Mouse (Mus musculus) layer of hippocampus, adult 8-10 months (tissue): ENCODE measurements around the gene Tnpo3. TPM values are rescaled to one million over a fixed set of nuclear protein-coding genes. Genes with fewer than 3 reads are reported as not detected.
"Not testable (repeated sequence)": the region's sequence is repeated elsewhere in the genome, so short reads cannot be mapped to it uniquely, and the experiment has no call there.

Experiments
- DNase-seq, 2 experiments: peaks; one replicate each; pipeline ENCODE4 v3.0.0; 2022; ENCODE audit warnings: low spot score in 2 of 2
- total RNA-seq, 4 experiments: library from RNA; stranded (reverse); gene quantifications; 2 replicates each; pipeline ENCODE4 v1.2.4; 2022

The Tnpo3 gene
- total RNA-seq, 4 experiments from 2014 or later: 67.0 to 78.6 (median 73.2) TPM

DNA sequence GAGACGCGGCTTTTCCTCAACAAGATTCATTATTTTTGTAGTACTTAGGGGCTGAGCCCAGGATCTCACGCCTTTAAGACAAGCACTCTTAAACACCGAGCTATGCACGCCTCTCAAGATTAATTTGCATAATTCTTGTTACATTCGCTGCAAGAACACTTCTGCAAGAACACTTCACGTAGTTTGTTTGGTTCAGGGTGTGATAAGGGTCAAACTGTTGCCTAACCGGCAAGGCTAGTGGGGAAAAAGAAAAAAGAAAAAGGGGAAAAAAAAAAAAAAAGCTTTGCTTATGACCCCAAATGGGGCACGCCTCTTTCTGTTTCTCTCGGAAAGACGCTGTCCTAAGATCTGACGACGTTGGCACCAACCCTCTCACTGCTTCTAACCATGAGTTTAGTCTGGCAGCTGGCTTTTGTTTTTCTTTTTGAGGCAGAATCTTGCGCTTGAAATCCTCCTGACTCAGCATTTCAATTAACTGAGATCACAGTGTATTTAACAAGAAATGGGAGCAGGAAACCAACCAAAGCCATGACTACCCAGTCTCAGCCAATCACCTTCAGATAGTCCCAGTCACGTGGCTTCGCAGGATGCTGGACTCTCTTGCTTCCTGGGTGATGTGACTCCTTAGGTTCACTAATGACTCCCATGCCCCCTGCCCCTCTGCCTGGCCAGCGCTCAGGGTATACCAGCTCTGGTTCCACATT lies 11.3 kb upstream of the Tnpo3 start:
- no peak for DNase-seq

- no peak for DNase-seq
Observed at GRCm38 (mm10) chr6:29620176-29620575, 10.5 kb upstream of the Tnpo3 start.

DNA sequence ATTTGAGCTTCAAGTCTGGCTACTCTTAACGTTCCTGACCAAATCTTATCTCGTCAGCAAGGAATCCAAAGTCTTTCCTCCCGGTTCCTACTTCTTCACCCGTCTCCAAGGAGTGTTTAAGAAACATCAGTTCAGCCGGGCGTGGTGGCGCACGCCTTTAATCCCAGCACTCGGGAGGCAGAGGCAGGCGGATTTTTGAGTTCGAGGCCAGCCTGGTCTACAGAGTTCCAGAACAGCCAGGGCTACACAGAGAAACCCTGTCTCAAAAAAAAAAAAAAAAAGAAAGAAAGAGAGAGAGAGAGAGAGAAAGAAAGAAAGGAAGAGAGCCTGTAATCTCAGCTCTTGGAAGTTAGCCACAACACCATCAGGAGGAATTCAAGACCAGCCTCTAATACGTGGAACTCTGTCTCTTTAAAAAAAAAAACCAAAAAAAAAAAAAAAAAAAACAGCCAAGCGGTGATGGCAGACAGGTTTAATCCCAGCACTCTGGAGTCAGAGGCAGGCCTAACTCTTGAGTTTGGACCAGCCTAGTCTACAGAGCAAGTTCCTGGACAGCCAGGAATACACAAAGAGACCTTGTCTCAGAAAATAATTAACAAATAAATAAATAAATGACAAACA lies 443 bp upstream of the Tnpo3 start:
- not testable (repeated sequence) for DNase-seq

- DNase-seq: no peak
Observed at GRCm38 (mm10) chr6:29600188-29600587, 9.5 kb downstream of the Tnpo3 start.

GRCm38 (mm10) chr6:29595656-29596055 lies 14.0 kb downstream of the Tnpo3 start:
- no peak for DNase-seq

GRCm38 (mm10) chr6:29581202-29581601 lies 28.5 kb downstream of the Tnpo3 start:
- DNase-seq: no peak

- no peak for DNase-seq
Observed at GRCm38 (mm10) chr6:29580770-29581169, 28.9 kb downstream of the Tnpo3 start.

DNA sequence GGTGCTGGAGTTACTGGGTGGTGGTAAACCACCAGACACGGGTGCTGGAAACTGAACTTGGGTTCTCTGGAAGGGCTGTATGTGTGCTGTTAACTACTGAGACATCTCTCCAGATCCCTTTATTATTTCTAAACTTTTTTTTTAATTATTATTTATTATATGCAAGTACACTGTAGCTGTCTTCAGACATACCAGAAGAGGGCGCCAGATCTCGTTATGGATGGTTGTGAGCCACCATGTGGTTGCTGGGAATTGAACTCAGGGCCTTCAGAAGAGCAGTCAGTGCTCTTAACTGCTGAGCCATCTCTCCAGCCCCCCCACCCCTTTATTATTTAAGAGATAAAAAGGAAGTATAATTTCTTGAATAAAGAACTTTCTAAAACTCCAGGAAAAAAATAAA lies 33.3 kb downstream of the Tnpo3 start:
- not testable (repeated sequence) for DNase-seq

DNA sequence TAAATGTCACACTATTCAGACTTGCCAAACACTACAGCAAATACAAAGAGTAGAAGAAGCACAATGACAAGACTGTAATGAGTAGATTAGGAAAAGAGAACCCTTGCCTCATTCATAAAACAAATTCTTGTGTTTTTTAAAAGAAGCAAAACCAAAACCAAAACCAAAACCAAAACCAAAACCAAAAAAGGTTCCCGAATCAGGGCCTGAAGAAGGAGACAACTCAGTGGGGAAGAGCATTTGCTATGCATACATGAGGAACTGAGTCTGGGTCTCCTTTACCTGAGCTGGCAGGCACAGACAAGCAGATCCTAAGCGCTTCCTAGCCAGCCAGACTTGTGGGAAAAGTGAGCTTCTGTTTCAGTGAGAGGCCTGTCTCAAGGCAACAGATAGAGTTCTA lies 52.6 kb downstream of the Tnpo3 start:
- DNase-seq: no peak

- no peak for DNase-seq
Observed at GRCm38 (mm10) chr6:29552526-29552925, 57.2 kb downstream of the Tnpo3 start.

DNA sequence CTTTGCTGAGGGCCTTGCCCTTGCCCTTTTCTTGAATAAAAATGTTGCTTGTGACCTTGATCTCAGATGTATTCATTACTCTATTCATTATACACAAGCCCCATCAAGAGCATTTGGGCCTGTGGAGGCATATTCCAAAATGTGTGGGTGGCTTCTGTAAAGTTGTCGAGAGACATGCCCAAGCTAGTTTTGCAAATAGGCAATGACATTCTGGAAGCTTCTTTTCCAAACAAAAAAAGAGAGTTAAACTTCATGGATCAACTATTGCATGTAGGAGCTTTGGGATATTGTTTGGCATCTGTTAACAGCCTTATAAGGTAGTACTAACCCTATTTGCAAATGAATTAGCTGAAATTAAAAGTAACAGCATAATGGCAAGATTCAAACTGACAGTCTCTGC lies 61.6 kb downstream of the Tnpo3 start:
- no peak for DNase-seq

DNA sequence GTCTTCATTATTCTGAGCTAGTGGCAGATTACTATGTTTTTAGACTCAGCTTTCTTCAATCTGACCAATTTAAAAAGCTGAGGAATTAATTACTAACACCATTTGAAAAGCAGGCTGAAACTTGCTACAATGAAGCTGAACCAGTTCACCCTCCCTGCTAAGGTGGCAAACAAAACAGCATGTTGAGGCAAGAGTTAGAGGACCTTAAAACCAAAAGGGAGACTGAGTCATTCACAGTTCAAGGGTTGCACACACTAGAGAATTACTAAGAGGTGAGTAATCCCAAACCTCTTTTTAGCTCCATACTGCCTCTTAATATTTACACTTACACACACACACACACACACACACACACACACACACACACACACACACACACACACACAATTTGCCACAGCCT lies 62.1 kb downstream of the Tnpo3 start:
- DNase-seq: no peak

DNA sequence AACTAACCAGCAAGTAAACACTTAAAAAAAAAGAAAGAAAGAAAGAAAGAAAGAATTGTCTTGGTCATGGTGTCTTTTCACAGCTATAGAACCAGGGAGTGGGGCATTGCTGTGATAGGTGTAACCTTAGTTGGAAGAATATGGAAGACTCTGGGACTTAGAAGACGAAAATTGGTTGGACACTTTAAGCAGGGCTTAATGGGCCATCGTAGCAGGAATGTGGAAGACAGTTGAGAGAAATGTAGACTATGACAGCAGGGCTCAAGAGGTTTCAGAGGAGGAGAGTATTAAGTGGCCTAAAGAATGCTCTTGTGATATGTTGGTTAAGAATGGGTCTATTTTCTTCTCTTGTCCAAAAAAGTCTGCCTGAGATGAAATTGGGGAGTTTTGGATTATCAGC lies 64.1 kb downstream of the Tnpo3 start:
- no peak for DNase-seq

GRCm38 (mm10) chr6:29540956-29541355 lies 68.7 kb downstream of the Tnpo3 start:
- no peak for DNase-seq

DNA sequence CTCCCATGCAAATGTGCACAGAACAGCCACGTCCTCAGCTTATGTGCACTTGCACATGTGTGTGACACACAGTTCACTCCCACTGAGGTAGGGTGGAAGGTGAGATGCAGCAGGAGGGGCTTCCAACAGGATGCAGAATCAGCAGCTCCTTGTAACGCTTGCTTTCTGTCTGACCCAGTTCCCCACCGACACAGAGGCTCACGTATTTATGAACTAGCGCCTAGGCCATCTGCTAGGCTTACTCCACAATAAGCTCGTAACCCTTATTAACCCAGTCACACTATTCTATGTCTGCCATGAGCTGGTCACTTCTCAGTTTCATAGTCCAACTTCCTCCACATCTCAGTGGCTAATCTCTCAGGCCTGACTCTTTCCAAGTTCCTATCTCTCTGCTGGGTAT lies 69.5 kb downstream of the Tnpo3 start:
- no peak for DNase-seq

DNA sequence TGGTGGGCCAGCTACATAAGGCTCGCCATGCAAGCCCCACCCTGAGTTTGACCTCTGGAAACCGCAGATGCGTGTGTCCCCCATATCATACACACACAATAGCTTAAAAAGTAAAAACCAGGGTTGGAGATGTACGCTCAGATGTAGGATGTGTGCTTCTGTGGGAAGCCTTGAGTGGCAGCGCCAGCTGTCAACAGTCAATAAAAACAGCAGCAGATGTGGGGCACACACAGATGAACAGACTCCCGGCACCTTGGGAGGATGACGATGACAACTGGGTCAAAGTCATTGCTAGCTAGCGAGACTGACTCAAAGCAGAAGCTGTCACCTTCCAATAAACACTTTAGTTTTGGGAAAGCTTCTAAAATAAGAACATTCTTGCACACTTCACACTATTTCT lies 70.2 kb downstream of the Tnpo3 start:
- no peak for DNase-seq

DNA sequence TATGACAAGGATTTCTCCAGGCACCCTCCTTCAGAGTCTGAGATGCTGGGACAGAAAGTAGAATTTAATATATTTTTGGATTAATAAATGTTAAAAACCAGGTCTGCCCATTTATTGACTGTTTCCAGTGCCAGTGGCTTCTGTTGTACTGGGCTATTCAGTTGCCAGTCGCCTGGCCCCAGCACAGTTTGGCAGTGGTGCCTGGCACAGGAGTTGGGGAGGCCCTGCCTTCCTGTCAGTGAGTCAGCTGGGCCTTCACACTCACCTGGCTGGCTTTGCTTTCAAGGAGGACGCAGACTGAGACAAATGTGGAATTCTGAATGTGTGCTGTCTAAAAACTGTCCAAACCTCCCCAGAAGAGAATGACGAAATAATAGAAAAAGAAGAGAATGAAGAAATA lies 72.5 kb downstream of the Tnpo3 start:
- no peak for DNase-seq

- DNase-seq: no peak
Observed at GRCm38 (mm10) chr6:29536651-29537193, 73.0 kb downstream of the Tnpo3 start.

DNA sequence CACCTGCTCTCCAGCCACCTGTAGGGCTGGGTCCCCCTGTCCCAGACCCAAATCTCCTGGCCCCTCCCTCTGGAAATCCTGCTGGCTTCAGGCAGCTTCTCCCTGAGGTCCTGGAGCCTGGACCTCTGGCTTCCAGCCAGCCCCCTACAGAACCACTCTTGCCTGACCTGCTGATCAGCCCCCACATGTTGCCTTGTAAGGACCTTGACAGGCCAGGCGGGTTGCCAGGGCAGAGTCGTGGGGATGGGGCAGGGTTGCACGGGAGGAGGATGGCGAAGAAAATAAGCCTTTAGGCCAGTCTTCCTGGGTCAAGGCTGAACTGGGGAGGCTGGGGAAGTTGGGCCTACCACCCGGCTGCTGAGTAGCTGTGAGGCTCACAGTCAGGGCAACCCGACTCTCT lies 74.4 kb downstream of the Tnpo3 start:
- DNase-seq: no peak

GRCm38 (mm10) chr6:29530050-29530449 lies 79.6 kb downstream of the Tnpo3 start:
- no peak for DNase-seq

- DNase-seq: no peak
Observed at GRCm38 (mm10) chr6:29529444-29529820, 80.3 kb downstream of the Tnpo3 start.

GRCm38 (mm10) chr6:29528561-29529443 lies 80.9 kb downstream of the Tnpo3 start:
- no peak for DNase-seq
